Mouse (Mus musculus): ENCODE data around the gene St8sia6. TPM values are rescaled to one million over a fixed set of nuclear protein-coding genes. Genes with fewer than 3 reads are reported as not detected.
"Not testable (repeated sequence)": the region's sequence is repeated elsewhere in the genome, so short reads cannot be mapped to it uniquely, and the experiment has no call there.

Gene St8sia6
- total RNA-seq, 1 experiment from 2014 or later, result 1.1 TPM

- ATAC-seq (replicated peaks in 1 of 2; ENCODE audit: insufficient read depth in 1 of 2, low FRiP score in 2 of 2, low TSS enrichment in 1 of 2, low read depth in 1 of 2, poor library complexity in 2 of 2, severe bottlenecking in 2 of 2), result no peak
Observed at GRCm38 (mm10) chr2:13697514-13697913, 96.3 kb downstream of the St8sia6 start.

GRCm38 (mm10) chr2:13694417-13694816 is 99.4 kb downstream of the St8sia6 start:
- no peak for ATAC-seq (replicated peaks in 1 of 2; ENCODE audit: insufficient read depth in 1 of 2, low FRiP score in 2 of 2, low TSS enrichment in 1 of 2, low read depth in 1 of 2, poor library complexity in 2 of 2, severe bottlenecking in 2 of 2)

GRCm38 (mm10) chr2:13684380-13684779 is 109.5 kb downstream of the St8sia6 start:
- no peak for ATAC-seq (replicated peaks in 1 of 2; ENCODE audit: insufficient read depth in 1 of 2, low FRiP score in 2 of 2, low TSS enrichment in 1 of 2, low read depth in 1 of 2, poor library complexity in 2 of 2, severe bottlenecking in 2 of 2)

- no peak for ATAC-seq (replicated peaks in 1 of 2; ENCODE audit: insufficient read depth in 1 of 2, low FRiP score in 2 of 2, low TSS enrichment in 1 of 2, low read depth in 1 of 2, poor library complexity in 2 of 2, severe bottlenecking in 2 of 2)
Observed at GRCm38 (mm10) chr2:13683205-13683570, 110.7 kb downstream of the St8sia6 start.

GRCm38 (mm10) chr2:13682488-13683204 is 111.2 kb downstream of the St8sia6 start:
- ATAC-seq (replicated peaks in 1 of 2; ENCODE audit: insufficient read depth in 1 of 2, low FRiP score in 2 of 2, low TSS enrichment in 1 of 2, low read depth in 1 of 2, poor library complexity in 2 of 2, severe bottlenecking in 2 of 2), result no peak

- peak in 1 of 2 experiments; percentile 62; a peak in 2 of 4 replicates for ATAC-seq (replicated peaks in 1 of 2; ENCODE audit: insufficient read depth in 1 of 2, low FRiP score in 2 of 2, low TSS enrichment in 1 of 2, low read depth in 1 of 2, poor library complexity in 2 of 2, severe bottlenecking in 2 of 2)
Observed at GRCm38 (mm10) chr2:13672946-13673345, 120.9 kb downstream of the St8sia6 start.

GRCm38 (mm10) chr2:13672426-13672825 is 121.4 kb downstream of the St8sia6 start:
- no peak for ATAC-seq (replicated peaks in 1 of 2; ENCODE audit: insufficient read depth in 1 of 2, low FRiP score in 2 of 2, low TSS enrichment in 1 of 2, low read depth in 1 of 2, poor library complexity in 2 of 2, severe bottlenecking in 2 of 2)

GRCm38 (mm10) chr2:13634866-13635265 is 159.0 kb downstream of the St8sia6 start:
- ATAC-seq (replicated peaks in 1 of 2; ENCODE audit: insufficient read depth in 1 of 2, low FRiP score in 2 of 2, low TSS enrichment in 1 of 2, low read depth in 1 of 2, poor library complexity in 2 of 2, severe bottlenecking in 2 of 2), result no peak

- ATAC-seq (replicated peaks in 1 of 2; ENCODE audit: insufficient read depth in 1 of 2, low FRiP score in 2 of 2, low TSS enrichment in 1 of 2, low read depth in 1 of 2, poor library complexity in 2 of 2, severe bottlenecking in 2 of 2), result no peak
Observed at GRCm38 (mm10) chr2:13630136-13630832, 163.6 kb downstream of the St8sia6 start.

GRCm38 (mm10) chr2:13603636-13604035 is 190.2 kb downstream of the St8sia6 start:
- not testable (repeated sequence) for ATAC-seq (replicated peaks in 1 of 2; ENCODE audit: insufficient read depth in 1 of 2, low FRiP score in 2 of 2, low TSS enrichment in 1 of 2, low read depth in 1 of 2, poor library complexity in 2 of 2, severe bottlenecking in 2 of 2)

- ATAC-seq (replicated peaks in 1 of 2; ENCODE audit: insufficient read depth in 1 of 2, low FRiP score in 2 of 2, low TSS enrichment in 1 of 2, low read depth in 1 of 2, poor library complexity in 2 of 2, severe bottlenecking in 2 of 2), result no peak
Observed at GRCm38 (mm10) chr2:13603093-13603492, 190.8 kb downstream of the St8sia6 start.

Other genes starting within 250 kb of the St8sia6 start
- gene Trdmt1, start 249.4 kb downstream of the St8sia6 start, total RNA-seq (2017), result 7.2 and 9.4 TPM in 2 replicates
- gene Vim, start 220.1 kb downstream of the St8sia6 start, total RNA-seq (2017), result 674 and 678 TPM in 2 replicates

Measured in hematopoietic stem cell, adult 5-6 weeks (primary cell).